Mouse (Mus musculus) liver, postnatal 0 days (tissue): ENCODE measurements at regions not wholly inside any gene's neighbourhood (a gene's known extent, or its start where the extent isn't known, plus 50 kb on each side); places are given as distances from the start of the nearest gene placed in this dataset.

ENCODE experiments used
- ATAC-seq: fragments of 200-750 bp; cut with Nextera tagmentation; 2 replicates; pipeline ENCODE4 v1.8.0; 2017; ENCODE audit warnings: mild to moderate bottlenecking, moderate library complexity
- DNase-seq: peaks from one replicate; pipeline ENCODE4 v3.0.0-alpha.2; 2016
- H3K27ac ChIP-seq: fragments of 300-500 bp; sonication (generic); 2 replicates; pipeline ENCODE4 v1.5.1; 2014; ENCODE audit warnings: antibody characterized with exemption, moderate library complexity, mild to moderate bottlenecking, low read depth
- H3K27me3 ChIP-seq: fragments of 300-500 bp; sonication (generic); 2 replicates; pipeline ENCODE4 v1.6.1; 2014; ENCODE audit warnings: low read length, control low read depth, mixed read lengths; ENCODE audit not compliant: insufficient read depth
- H3K36me3 ChIP-seq: fragments of 300-500 bp; sonication (generic); replicated peaks from 2 replicates; pipeline ENCODE4 v1.6.1; 2014; ENCODE audit warnings: mild to moderate bottlenecking, control low read depth, low read length, moderate library complexity, mixed read lengths; ENCODE audit not compliant: insufficient read depth
- H3K4me1 ChIP-seq: fragments of 300-500 bp; sonication (generic); 2 replicates; pipeline ENCODE4 v1.6.1; 2014; ENCODE audit warnings: antibody characterized with exemption, mild to moderate bottlenecking, control low read depth; ENCODE audit not compliant: insufficient read depth
- H3K4me2 ChIP-seq: fragments of 300-500 bp; sonication (generic); 2 replicates; pipeline ENCODE4 v1.6.1; 2014; ENCODE audit warnings: low read depth, mild to moderate bottlenecking, low read length, moderate library complexity, mixed read lengths
- H3K4me3 ChIP-seq: fragments of 300-500 bp; sonication (generic); 2 replicates; pipeline ENCODE4 v1.5.1; 2014; ENCODE audit warnings: low read depth, low read length
- H3K9ac ChIP-seq: fragments of 300-500 bp; sonication (generic); replicated peaks from 2 replicates; pipeline ENCODE4 v1.6.1; 2014; ENCODE audit warnings: mild to moderate bottlenecking, moderate library complexity
- H3K9me3 ChIP-seq: fragments of 300-500 bp; sonication (generic); 2 replicates; pipeline ENCODE4 v1.6.1; 2016; ENCODE audit warnings: mild to moderate bottlenecking, control low read depth, low read length, mixed read lengths
- CTCF ChIP-seq: sonication (generic); IDR thresholded peaks from 2 replicates; pipeline ENCODE4 v1.5.1; 2016; ENCODE audit warnings: antibody characterized with exemption, low read depth
- EP300 ChIP-seq: IDR thresholded peaks from 2 replicates; pipeline ENCODE4 v1.6.1; 2016; ENCODE audit warnings: antibody characterized with exemption, low read depth, mild to moderate bottlenecking
- WGBS: fragments of 180-500 bp; shearing (Covaris S2); extraction: QIAGEN DNeasy Blood & Tissue Kit; methylation state at CpG from one replicate; pipeline ENCODE4 v1.1.7; 2014; ENCODE audit not compliant: insufficient replicate concordance; 5-methylcytosine and 5-hydroxymethylcytosine counted together

GRCm38 (mm10) chr9:43692538-43692937 is 51.2 kb upstream of the Nectin1 start:
- TF ChIP-seq CTCF (no peak), EP300 (no peak)
- no peak for ATAC-seq
- WGBS = 74% methylated on average over 10 of the region's 10 CpGs

More at GRCm38 (mm10) chr9:43692538-43692937, 51.2 kb upstream of the Nectin1 start:
- Histone ChIP-seq H3K4me3 (no peak overlapping the region), H3K4me2 (no peak overlapping the region), H3K9me3 (no peaks in the 10 kb centered on the region), H3K36me3 (no peaks in the 10 kb centered on the region), H3K9ac (no peak overlapping the region), H3K27me3 (no peaks in the 10 kb centered on the region), H3K27ac (no peak overlapping the region), H3K4me1 (no peaks in the 10 kb centered on the region)
- DNase-seq = no peak
